Mouse (Mus musculus) layer of hippocampus, postnatal 36 days (tissue): ENCODE measurements around the gene Fcho2. TPM values are rescaled to one million over a fixed set of nuclear protein-coding genes. Genes with fewer than 3 reads are reported as not detected.
A peak's percentile ranks its signal among the peaks of the same experiment; 100 is the strongest.

Source experiments
- DNase-seq, 2 experiments: peaks; one replicate each; pipeline ENCODE4 v3.0.0; 2022
- total RNA-seq, 2 experiments: library from RNA; stranded (reverse); gene quantifications; 2 replicates each; pipeline ENCODE4 v1.2.3; 2021

The Fcho2 gene
- total RNA-seq, 2 experiments from 2014 or later = 37.3 to 52.1 TPM

DNA sequence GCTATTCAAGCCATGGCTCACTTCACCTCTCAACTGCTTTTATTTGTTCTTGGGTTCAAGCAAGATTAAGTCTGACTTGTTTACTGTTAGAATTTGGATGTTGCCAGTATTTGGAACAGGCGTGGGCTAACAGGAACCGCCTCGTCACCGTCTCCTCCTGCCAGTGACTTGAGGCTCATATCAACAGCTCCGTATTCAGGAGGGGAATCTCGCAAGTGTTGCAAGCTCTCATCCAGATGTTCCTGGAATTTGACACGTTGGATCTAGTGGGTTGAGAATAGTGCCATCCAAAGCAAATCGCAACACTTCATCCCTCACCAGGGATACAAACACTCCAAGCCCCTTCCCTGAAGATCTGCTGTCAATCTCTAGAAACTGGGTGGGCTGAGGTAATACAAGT, 105.0 kb downstream of the Fcho2 start:
- no peak for DNase-seq

- DNase-seq = no peak
These were observed 109.7 kb downstream of the Fcho2 start for GRCm38 (mm10) chr13:98705501-98705900.

GRCm38 (mm10) chr13:98703786-98704185, 111.5 kb downstream of the Fcho2 start:
- DNase-seq = no peak

DNA sequence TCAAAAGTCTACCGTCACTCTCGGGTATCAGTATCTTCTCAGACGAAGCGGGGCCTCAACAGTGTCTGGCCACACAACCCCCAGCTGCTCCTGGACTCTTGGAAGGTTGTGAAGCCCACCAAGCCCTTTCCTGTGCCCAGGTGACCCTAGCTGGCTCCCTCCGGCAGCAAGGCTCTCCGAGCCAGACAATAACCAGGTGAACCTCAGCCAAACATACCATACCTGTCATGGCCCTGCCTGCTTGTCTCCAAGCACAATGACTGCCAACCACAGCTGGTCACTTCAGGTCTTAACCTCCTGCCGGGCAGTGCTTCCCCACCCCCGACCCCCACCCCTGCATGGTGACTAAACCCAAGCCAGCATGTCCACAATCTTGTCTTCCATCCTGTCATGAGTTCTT, 112.9 kb downstream of the Fcho2 start:
- DNase-seq = no peak

GRCm38 (mm10) chr13:98701309-98701675, 114.0 kb downstream of the Fcho2 start:
- no peak for DNase-seq

- no peak for DNase-seq
These were observed 114.5 kb downstream of the Fcho2 start for GRCm38 (mm10) chr13:98700661-98701308.

GRCm38 (mm10) chr13:98699982-98700540, 115.2 kb downstream of the Fcho2 start:
- DNase-seq = no peak

- no peak for DNase-seq
These were observed 116.1 kb downstream of the Fcho2 start for GRCm38 (mm10) chr13:98699051-98699744.

DNA sequence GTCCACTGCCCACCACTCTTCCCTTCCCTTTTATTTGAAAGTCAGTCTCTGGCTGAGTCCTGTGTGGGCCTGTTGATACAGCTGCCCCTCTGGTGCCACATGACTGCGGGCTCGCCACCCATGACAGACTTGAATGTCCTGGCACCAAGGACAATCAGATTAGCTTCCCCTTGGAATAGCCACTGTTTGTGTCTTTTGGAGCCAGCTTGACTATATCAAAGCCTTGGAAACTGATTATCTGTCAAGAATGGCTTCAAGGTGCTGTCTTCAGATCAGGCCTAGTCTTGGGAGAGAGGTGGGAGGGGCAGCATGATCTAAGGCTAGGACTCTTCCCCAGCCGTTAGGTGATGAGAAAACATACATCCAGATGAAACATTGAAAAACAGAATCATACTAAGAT, 118.5 kb downstream of the Fcho2 start:
- DNase-seq = no peak

DNA sequence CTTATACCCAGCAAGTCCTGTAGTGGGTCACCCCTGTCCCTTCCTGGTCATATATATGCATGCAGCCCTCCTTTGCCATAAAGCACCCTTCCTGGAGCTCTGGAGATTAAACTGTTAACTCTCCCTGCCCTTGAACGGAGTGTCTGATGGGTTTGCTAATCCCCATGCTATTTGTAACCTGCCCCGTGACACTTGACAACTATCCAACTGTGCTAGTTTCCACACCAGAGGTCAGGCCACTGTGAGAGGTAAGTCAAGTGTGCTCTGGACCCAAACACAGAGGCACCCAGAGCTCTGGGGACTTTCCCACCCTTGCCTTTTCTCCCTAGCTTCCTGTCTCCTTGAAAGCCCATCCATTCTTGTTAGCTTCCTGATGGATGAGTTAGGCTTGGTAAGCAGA, 119.7 kb downstream of the Fcho2 start:
- no peak for DNase-seq

DNA sequence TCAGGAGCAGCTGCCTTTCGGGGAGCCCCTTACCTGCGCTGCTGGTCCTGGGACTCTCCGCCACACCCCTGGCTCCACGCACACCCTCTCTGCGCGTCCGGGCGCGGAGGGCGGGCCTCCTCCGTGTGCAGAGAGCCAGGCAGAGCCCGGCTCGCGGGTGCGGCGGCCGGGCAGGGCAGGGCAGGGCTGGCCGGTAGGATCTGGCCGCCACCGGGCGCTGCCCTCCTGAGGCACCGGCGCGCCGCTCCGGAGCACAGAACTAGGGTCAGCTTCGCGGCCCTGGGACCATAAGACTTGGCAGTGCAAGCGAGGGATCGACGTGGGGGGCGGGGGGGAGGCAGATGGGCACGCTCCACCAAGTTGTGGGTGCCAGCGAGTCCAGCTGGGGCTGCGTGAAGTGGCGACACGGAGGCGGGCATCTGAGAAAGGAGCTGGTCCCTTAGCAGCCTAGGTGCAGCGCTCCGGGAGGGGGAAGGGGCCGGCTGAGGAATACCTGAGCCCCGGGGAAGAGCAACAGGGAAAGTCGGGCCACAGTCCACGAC, 120.4 kb downstream of the Fcho2 start, which contains the start of gene Tmem171:
Tmem171 (minus strand) TSS at position 62 of the 542 bp plus-strand sequence.
- no peak for DNase-seq

- no peak for DNase-seq
These were observed 121.9 kb downstream of the Fcho2 start for GRCm38 (mm10) chr13:98693316-98693715.

GRCm38 (mm10) chr13:98691956-98692515, 123.2 kb downstream of the Fcho2 start:
- DNase-seq = no peak

DNA sequence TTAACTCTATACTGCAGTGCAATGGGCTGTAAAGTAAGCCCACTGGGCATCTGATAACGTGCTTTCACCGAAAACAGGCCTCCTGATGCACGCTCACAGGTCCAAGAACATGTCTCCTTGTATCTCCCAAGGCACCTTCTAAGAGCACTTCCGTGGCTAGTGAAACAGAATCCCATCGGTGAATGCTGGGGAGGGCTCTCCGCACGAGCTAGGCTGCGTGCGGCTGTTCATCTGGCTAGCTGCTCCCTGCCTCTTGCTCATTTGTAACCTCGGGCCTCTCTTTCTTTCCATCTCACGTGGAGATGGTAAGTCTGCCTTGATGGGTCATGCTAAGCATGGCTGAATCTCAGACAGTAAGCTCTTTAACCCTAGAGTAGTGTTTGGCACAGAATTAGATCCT, 124.4 kb downstream of the Fcho2 start:
- DNase-seq = no peak

- DNase-seq = no peak
These were observed 125.5 kb downstream of the Fcho2 start for GRCm38 (mm10) chr13:98689605-98690290.

- DNase-seq = peak; percentile 14 to 19
These were observed 127.3 kb downstream of the Fcho2 start for GRCm38 (mm10) chr13:98687931-98688330.

DNA sequence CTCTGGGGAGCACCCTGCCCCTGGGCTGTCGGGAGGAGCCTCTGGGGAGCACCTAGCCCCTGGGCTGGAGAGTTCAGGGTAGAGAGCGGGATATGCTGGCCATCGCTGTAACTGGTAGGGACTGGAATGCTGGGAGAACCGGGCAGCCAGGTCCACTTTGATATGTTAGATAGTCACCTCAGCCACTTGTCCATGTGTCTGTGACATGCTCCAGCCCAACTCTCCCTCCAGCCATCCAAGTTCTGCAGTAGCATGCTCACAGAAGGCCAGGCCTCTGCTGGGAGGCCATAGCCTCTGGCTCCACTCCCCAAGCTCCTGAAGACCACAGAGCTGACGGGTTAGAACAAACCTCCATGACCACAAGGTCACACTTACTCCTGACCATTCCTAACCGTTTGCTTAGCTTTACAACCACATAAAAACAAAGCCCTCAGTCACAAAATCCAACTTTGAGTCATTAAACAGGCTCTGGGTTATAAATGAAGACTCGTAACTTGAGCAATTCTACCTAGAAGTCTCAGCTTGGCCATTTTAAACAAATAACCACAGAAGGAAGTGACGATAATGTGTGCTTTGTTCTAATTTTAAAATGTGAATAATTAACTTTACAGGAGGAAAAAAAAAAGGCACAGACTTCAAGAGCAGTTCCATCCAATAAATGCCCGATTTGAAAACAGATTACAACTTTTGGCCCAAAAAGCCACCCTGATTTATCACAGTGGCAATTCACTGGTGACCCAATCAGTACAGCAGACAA, 130.9 kb downstream of the Fcho2 start:
- DNase-seq = no peak

DNA sequence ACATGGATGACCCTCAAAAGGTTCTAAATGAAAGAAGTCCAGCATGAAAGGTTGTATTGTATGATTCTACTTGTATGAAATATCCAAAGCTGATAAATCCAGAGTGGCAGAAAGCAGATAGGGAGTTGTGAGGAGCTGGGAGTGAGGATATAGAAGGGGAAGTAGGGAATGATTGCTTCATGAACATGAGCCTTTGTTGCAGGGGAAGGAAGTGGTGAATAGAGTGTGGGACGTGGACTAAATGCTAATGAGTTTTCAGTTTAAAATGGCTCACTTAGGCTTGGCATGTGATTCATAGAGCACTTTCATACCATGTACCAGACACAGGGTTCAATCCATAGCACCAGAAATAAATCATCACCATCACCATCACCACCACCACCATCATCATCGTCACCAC, 131.8 kb downstream of the Fcho2 start:
- DNase-seq = no peak

GRCm38 (mm10) chr13:98680470-98681060, 134.7 kb downstream of the Fcho2 start:
- DNase-seq = no peak

- DNase-seq = no peak
These were observed 135.6 kb downstream of the Fcho2 start for GRCm38 (mm10) chr13:98679631-98680041.

GRCm38 (mm10) chr13:98679230-98679629, 136.0 kb downstream of the Fcho2 start:
- no peak for DNase-seq
